Mouse (Mus musculus): ENCODE data around the gene Zscan26. TPM values are rescaled to one million over a fixed set of nuclear protein-coding genes. Genes with fewer than 3 reads are reported as not detected.
A peak's percentile ranks its signal among the peaks of the same experiment; 100 is the strongest.
"Not testable (repeated sequence)": the region's sequence is repeated elsewhere in the genome, so short reads cannot be mapped to it uniquely, and the experiment has no call there.

Gene Zscan26
- polyA plus RNA-seq, 1 experiment from 2014 or later = 24.4 TPM

GRCm38 (mm10) chr13:21462516-21462915, 9.0 kb upstream of the Zscan26 start:
- not testable (repeated sequence) for H3K27ac ChIP-seq (replicated peaks); H3K9ac ChIP-seq (replicated peaks); H3K36me3 ChIP-seq; ATAC-seq (ENCODE audit: low FRiP score, low read depth); H3K4me2 ChIP-seq (replicated peaks); H3K9me3 ChIP-seq; H3K4me1 ChIP-seq; H3K4me3 ChIP-seq
- WGBS = 60% methylated on average over 9 of the region's 9 CpGs
- H3K27me3 ChIP-seq = peaks cover 23% of the 10 kb centered on the region

DNA sequence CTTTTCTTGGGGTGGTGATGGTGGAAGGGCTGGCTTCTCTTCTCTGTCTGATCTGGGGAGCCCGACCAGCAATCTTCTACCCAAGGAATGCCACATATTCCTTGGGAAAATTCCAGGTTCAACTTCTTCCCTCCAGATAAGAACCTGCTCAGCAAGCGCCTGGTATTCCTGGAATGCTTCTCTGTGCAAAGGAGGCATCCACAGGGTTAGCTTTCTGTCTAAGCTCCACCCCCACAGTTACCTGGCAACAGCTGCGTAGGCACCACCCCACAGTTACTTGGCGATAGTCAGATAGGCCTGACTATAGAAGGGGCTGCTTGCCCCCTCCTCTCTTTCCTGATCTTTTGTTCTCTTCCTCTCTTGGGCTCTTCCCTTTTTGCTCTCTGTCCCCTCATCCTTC, 2.8 kb upstream of the Zscan26 start:
- WGBS = 10% methylated on average over 4 of the region's 4 CpGs
- Histone ChIP-seq H3K36me3 (no peaks in the 10 kb centered on the region), H3K4me3 (no peak overlapping the region), H3K4me1 (peaks cover 9% of the 10 kb centered on the region), H3K27ac (replicated peaks) (no peak overlapping the region), H3K27me3 (peaks cover 30% of the 10 kb centered on the region), H3K9ac (replicated peaks) (no peak overlapping the region), H3K9me3 (no peaks in the 10 kb centered on the region), H3K4me2 (replicated peaks) (no peak overlapping the region)
- ATAC-seq (ENCODE audit: low FRiP score, low read depth) = no peak

GRCm38 (mm10) chr13:21454133-21454532, 603 bp upstream of the Zscan26 start:
- no peak overlapping the region for H3K27ac ChIP-seq (replicated peaks)
- ATAC-seq (ENCODE audit: low FRiP score, low read depth) = no peak
- no peaks in the 10 kb centered on the region for H3K9me3 ChIP-seq
- H3K36me3 ChIP-seq = 0 out of 2 replicates have a peak, but pooled peaks cover 3% of the 10 kb centered on the region
- H3K4me1 ChIP-seq = peaks cover 9% of the 10 kb centered on the region
- H3K4me2 ChIP-seq (replicated peaks) = no peak overlapping the region
- H3K4me3 ChIP-seq = no peak overlapping the region
- no peak overlapping the region for H3K9ac ChIP-seq (replicated peaks)
- peaks cover 22% of the 10 kb centered on the region for H3K27me3 ChIP-seq
- WGBS = 87% methylated on average over 3 of the region's 3 CpGs

- under 1% methylated on average over 13 of the region's 13 CpGs for WGBS
- Histone ChIP-seq H3K4me2 (replicated peaks) (peak overlapping the region; percentile 84), H3K9ac (replicated peaks) (peak overlapping the region; percentile 73), H3K27ac (replicated peaks) (peak overlapping the region; percentile 50; the same call in 1 of the 2 replicates), H3K4me3 (peak overlapping the region; percentile 71), H3K9me3 (no peaks in the 10 kb centered on the region), H3K27me3 (peaks cover 22% of the 10 kb centered on the region), H3K4me1 (peaks cover 9% of the 10 kb centered on the region), H3K36me3 (peaks cover 14% of the 10 kb centered on the region)
- no peak; the same call in 1 of the 2 replicates for ATAC-seq (ENCODE audit: low FRiP score, low read depth)
These were observed 488 bp downstream of the Zscan26 start for GRCm38 (mm10) chr13:21453042-21453441.

- Histone ChIP-seq H3K4me1 (peaks cover 9% of the 10 kb centered on the region), H3K9me3 (no peaks in the 10 kb centered on the region), H3K4me2 (replicated peaks) (no peak overlapping the region), H3K9ac (replicated peaks) (no peak overlapping the region), H3K27me3 (no peaks in the 10 kb centered on the region), H3K4me3 (no peak overlapping the region), H3K27ac (replicated peaks) (no peak overlapping the region), H3K36me3 (peaks cover 54% of the 10 kb centered on the region)
- no peak for ATAC-seq (ENCODE audit: low FRiP score, low read depth)
- 86% methylated on average over 16 of the region's 16 CpGs for WGBS
These were observed 5.5 kb downstream of the Zscan26 start for GRCm38 (mm10) chr13:21447856-21448614.

DNA sequence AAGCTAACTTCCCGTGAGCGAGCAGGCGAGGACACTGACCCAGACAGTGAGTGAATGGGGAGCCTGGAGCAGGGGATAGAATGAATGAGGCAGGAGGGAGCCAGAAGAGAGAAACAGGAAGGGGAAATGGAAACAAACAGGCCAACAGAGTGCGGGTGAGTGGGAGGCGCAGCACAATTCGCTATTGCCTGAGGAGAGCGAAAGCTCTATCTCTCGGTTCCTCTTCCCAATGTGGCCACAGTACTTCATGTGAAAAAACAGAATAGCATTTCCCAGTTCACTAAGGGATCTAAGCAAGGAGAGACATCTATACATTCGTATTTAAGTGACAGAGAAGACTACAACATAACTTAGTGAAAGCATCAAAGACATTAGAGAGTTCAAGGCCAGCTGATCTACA, 6.7 kb downstream of the Zscan26 start:
- Histone ChIP-seq H3K9me3 (no peaks in the 10 kb centered on the region), H3K4me3 (no peak overlapping the region), H3K4me2 (replicated peaks) (no peak overlapping the region), H3K4me1 (no peaks in the 10 kb centered on the region), H3K27ac (replicated peaks) (no peak overlapping the region), H3K27me3 (no peaks in the 10 kb centered on the region), H3K9ac (replicated peaks) (no peak overlapping the region), H3K36me3 (peaks cover 54% of the 10 kb centered on the region)
- WGBS = 93% methylated on average over 9 of the region's 9 CpGs
- ATAC-seq (ENCODE audit: low FRiP score, low read depth) = no peak

- ATAC-seq (ENCODE audit: low FRiP score, low read depth) = peak; percentile 28
- 16% methylated on average over 10 of the region's 10 CpGs for WGBS
These were observed 12.3 kb downstream of the Zscan26 start for GRCm38 (mm10) chr13:21441207-21441572.

GRCm38 (mm10) chr13:21440503-21441206, 12.9 kb downstream of the Zscan26 start, which contains the start of gene Pgbd1:
TSS of gene Pgbd1 (minus strand) at chr13:21441058.
- Histone ChIP-seq H3K9me3 (no peaks in the 10 kb centered on the region), H3K4me1 (peaks cover 9% of the 10 kb centered on the region; the same call in 1 of the 2 replicates), H3K4me3 (peak within 1 kb of the TSS; percentile 59), H3K27me3 (no peaks in the 10 kb centered on the region), H3K27ac (replicated peaks) (peak within 1 kb of the TSS; percentile 67), H3K36me3 (peaks cover 27% of the 10 kb centered on the region), H3K9ac (replicated peaks) (peak within 1 kb of the TSS; percentile 72), H3K4me2 (replicated peaks) (peak within 1 kb of the TSS; percentile 85)
- ATAC-seq (ENCODE audit: low FRiP score, low read depth) = peak; percentile 94
- WGBS = 1% methylated on average over 32 of the region's 32 CpGs

More at GRCm38 (mm10) chr13:21441207-21441572, 12.3 kb downstream of the Zscan26 start:
- H3K9me3 ChIP-seq = no peaks in the 10 kb centered on the region
- H3K9ac ChIP-seq (replicated peaks) = peak overlapping the region; percentile 72; the same call in 1 of the 2 replicates
- H3K36me3 ChIP-seq = peaks cover 29% of the 10 kb centered on the region
- peak overlapping the region; percentile 67; the same call in 1 of the 2 replicates for H3K27ac ChIP-seq (replicated peaks)
- H3K4me2 ChIP-seq (replicated peaks) = peak overlapping the region; percentile 85
- H3K4me1 ChIP-seq = peaks cover 9% of the 10 kb centered on the region; the same call in 1 of the 2 replicates
- peak overlapping the region; percentile 59 for H3K4me3 ChIP-seq
- H3K27me3 ChIP-seq = no peaks in the 10 kb centered on the region

DNA sequence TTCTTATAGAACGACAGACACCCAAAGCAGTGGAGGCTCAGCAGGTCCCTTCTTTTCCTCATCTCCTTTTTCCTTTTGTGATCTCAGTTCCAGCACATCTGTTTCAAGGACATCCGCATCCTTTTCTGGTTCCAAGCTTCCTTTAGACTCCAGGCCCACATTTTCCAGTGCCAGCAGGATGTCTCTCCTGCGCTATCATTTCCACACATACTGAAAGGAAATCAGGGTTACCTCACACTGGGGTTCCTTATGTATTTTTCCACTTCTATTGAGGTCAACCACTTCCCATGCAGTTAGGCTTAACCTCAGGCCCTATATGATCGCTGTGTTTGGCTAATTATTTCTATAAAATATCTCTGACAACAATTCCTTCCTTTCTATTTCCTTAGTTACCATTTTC, 18.1 kb downstream of the Zscan26 start:
- WGBS = 85% methylated on average over 4 of the region's 4 CpGs
- no peak for ATAC-seq (ENCODE audit: low FRiP score, low read depth)
- H3K4me2 ChIP-seq (replicated peaks) = no peak overlapping the region
- no peaks in the 10 kb centered on the region for H3K9me3 ChIP-seq
- H3K36me3 ChIP-seq = no peaks in the 10 kb centered on the region
- no peaks in the 10 kb centered on the region for H3K27me3 ChIP-seq
- no peak overlapping the region for H3K4me3 ChIP-seq
- no peak overlapping the region for H3K9ac ChIP-seq (replicated peaks)
- H3K4me1 ChIP-seq = 0 out of 2 replicates have a peak, but pooled peaks cover 5% of the 10 kb centered on the region
- no peak overlapping the region for H3K27ac ChIP-seq (replicated peaks)

GRCm38 (mm10) chr13:21427631-21428030, 25.9 kb downstream of the Zscan26 start:
- no peaks in the 10 kb centered on the region for H3K9me3 ChIP-seq
- no peaks in the 10 kb centered on the region for H3K4me1 ChIP-seq
- no peaks in the 10 kb centered on the region for H3K36me3 ChIP-seq
- H3K27ac ChIP-seq (replicated peaks) = no peak overlapping the region
- WGBS = 97% methylated on average over 1 of the region's 1 CpGs
- H3K4me3 ChIP-seq = no peak overlapping the region
- no peak for ATAC-seq (ENCODE audit: low FRiP score, low read depth)
- H3K9ac ChIP-seq (replicated peaks) = no peak overlapping the region
- no peak overlapping the region for H3K4me2 ChIP-seq (replicated peaks)
- no peaks in the 10 kb centered on the region for H3K27me3 ChIP-seq

DNA sequence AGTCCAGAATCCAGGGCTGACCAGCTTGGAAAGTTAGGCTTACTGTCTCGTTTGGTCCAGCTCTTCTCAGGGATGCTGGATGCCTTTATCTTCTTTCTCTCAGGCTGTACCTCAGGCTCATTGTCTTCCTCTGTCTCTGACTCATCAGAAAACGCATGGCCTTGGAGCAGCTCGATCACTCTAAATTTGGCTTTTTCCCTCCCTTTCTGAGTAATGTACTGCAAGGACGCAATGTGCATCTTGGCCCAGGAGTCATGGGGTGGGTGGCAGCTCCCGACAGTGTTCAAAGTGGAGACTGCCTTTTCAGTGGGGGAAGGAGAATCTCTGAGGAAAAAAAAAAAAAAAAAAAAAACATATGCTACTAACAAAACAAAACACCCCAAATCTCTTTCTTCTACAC, 30.2 kb downstream of the Zscan26 start:
- WGBS = 66% methylated on average over 5 of the region's 5 CpGs

GRCm38 (mm10) chr13:21418865-21419264, 34.7 kb downstream of the Zscan26 start:
- Histone ChIP-seq H3K9ac (replicated peaks) (no peak overlapping the region), H3K9me3 (no peaks in the 10 kb centered on the region), H3K27me3 (no peaks in the 10 kb centered on the region), H3K36me3 (no peaks in the 10 kb centered on the region), H3K27ac (replicated peaks) (no peak overlapping the region), H3K4me3 (no peak overlapping the region), H3K4me1 (no peaks in the 10 kb centered on the region), H3K4me2 (replicated peaks) (no peak overlapping the region)
- no peak for ATAC-seq (ENCODE audit: low FRiP score, low read depth)
- WGBS = 75% methylated on average over 6 of the region's 6 CpGs

More for the DNA sequence above, 30.2 kb downstream of the Zscan26 start:
- Histone ChIP-seq H3K4me2 (replicated peaks) (no peak overlapping the region), H3K27ac (replicated peaks) (no peak overlapping the region), H3K4me3 (no peak overlapping the region), H3K36me3 (no peaks in the 10 kb centered on the region), H3K4me1 (no peaks in the 10 kb centered on the region), H3K9ac (replicated peaks) (no peak overlapping the region), H3K9me3 (no peaks in the 10 kb centered on the region), H3K27me3 (no peaks in the 10 kb centered on the region)
- no peak for ATAC-seq (ENCODE audit: low FRiP score, low read depth)
